Mouse (Mus musculus): ENCODE results near the gene Kcnj15. TPM values are rescaled to one million over a fixed set of nuclear protein-coding genes. Genes with fewer than 3 reads are reported as not detected.

Kcnj15 gene
- total RNA-seq, 1 experiment, result 0.04 TPM

- Histone ChIP-seq H3K27ac (ENCODE audit: insufficient read depth, low read depth, low read length, poor library complexity, severe bottlenecking) (no peak overlapping the region), H3K4me1 (ENCODE audit: control insufficient read depth in 2 of 2, insufficient read depth in 2 of 2, low read length in 2 of 2, poor library complexity in 1 of 2) (no peaks in the 10 kb centered on the region), H3K9me3 (ENCODE audit: control insufficient read depth, insufficient read depth, low read depth, low read length) (no peaks in the 10 kb centered on the region), H3K36me3 (ENCODE audit: control insufficient read depth, insufficient read depth, low read length, poor library complexity, severe bottlenecking) (no peaks in the 10 kb centered on the region), H3K9ac (ENCODE audit: insufficient read depth, low read depth, low read length, poor library complexity, severe bottlenecking) (no peak overlapping the region), H3K4me3 (ENCODE audit: insufficient read depth in 1 of 2, low read depth in 1 of 2, low read length in 2 of 2, poor library complexity in 1 of 2, severe bottlenecking in 1 of 2) (no peak overlapping the region)
- in situ Hi-C loops (cut with MboI; ENCODE audit: low sequenced_read_pairs in 2 of 2, unreplicated experiment in 2 of 2), result loop anchor here in 1 of 2 experiments (25.0 kb wide), 1 partner anchor 530 kb away; no protein-coding TSS in a partner anchor
- DNase-seq (ENCODE audit: low read depth, low spot score), result no peak
- TF ChIP-seq ZC3H11A (IDR thresholded peaks at IDR 0.05; ENCODE audit: borderline replicate concordance, low read depth, low read length) (no peak), ZNF384 (IDR thresholded peaks at IDR 0.05; ENCODE audit: low read depth, low read length) (no peak), CHD2 (IDR thresholded peaks at IDR 0.05; ENCODE audit: low read depth, low read length) (no peak), MAFK (IDR thresholded peaks at IDR 0.05; ENCODE audit: insufficient read depth, low read depth, low read length) (no peak), HCFC1 (IDR thresholded peaks at IDR 0.05; ENCODE audit: borderline replicate concordance, insufficient read depth, low read length) (no peak)
Measured at GRCm38 (mm10) chr16:95342030-95342429, 84.7 kb downstream of the Kcnj15 start.

DNA sequence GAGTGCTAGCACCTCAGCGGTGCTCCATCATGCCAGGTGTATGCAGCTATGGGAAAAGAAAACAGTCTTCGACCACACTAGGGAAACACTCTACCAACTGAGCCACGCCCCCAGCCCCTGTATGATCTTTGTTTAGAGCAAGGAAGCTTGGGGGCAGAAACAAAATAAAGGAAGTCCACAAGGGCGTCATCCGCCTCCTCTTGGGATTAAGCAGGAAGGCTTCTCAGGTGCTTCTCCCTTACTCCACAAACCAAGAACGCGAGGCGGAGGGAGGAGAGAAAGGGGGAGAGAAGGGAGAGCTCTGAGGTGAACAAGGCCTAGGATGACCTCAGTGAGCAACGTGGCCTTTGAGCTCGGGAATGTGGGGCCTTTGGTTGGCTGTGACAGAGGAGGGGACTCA, 87.6 kb downstream of the Kcnj15 start:
- TF ChIP-seq ZNF384 (IDR thresholded peaks at IDR 0.05; ENCODE audit: low read depth, low read length), result no peak
- no peak for TF ChIP-seq ZC3H11A (IDR thresholded peaks at IDR 0.05; ENCODE audit: borderline replicate concordance, low read depth, low read length)
- no peak for TF ChIP-seq HCFC1 (IDR thresholded peaks at IDR 0.05; ENCODE audit: borderline replicate concordance, insufficient read depth, low read length)
- no peak for TF ChIP-seq CHD2 (IDR thresholded peaks at IDR 0.05; ENCODE audit: low read depth, low read length)
- no peak for TF ChIP-seq MAFK (IDR thresholded peaks at IDR 0.05; ENCODE audit: insufficient read depth, low read depth, low read length)
- Histone ChIP-seq H3K36me3 (ENCODE audit: control insufficient read depth, insufficient read depth, low read length, poor library complexity, severe bottlenecking) (no peaks in the 10 kb centered on the region), H3K4me3 (ENCODE audit: insufficient read depth in 1 of 2, low read depth in 1 of 2, low read length in 2 of 2, poor library complexity in 1 of 2, severe bottlenecking in 1 of 2) (no peak overlapping the region), H3K4me1 (ENCODE audit: control insufficient read depth in 2 of 2, insufficient read depth in 2 of 2, low read length in 2 of 2, poor library complexity in 1 of 2) (no peaks in the 10 kb centered on the region), H3K9me3 (ENCODE audit: control insufficient read depth, insufficient read depth, low read depth, low read length) (no peaks in the 10 kb centered on the region), H3K27ac (ENCODE audit: insufficient read depth, low read depth, low read length, poor library complexity, severe bottlenecking) (no peak overlapping the region), H3K9ac (ENCODE audit: insufficient read depth, low read depth, low read length, poor library complexity, severe bottlenecking) (no peak overlapping the region)
- DNase-seq (ENCODE audit: low read depth, low spot score), result no peak
- in situ Hi-C loops (cut with MboI; ENCODE audit: low sequenced_read_pairs in 2 of 2, unreplicated experiment in 2 of 2), result loop anchor here in 1 of 2 experiments (25.0 kb wide), 1 partner anchor 533 kb away; no protein-coding TSS in a partner anchor

GRCm38 (mm10) chr16:95345882-95346281, 88.5 kb downstream of the Kcnj15 start:
- DNase-seq (ENCODE audit: low read depth, low spot score), result peak; percentile 44
- Histone ChIP-seq H3K9ac (ENCODE audit: insufficient read depth, low read depth, low read length, poor library complexity, severe bottlenecking) (no peak overlapping the region), H3K9me3 (ENCODE audit: control insufficient read depth, insufficient read depth, low read depth, low read length) (no peaks in the 10 kb centered on the region), H3K4me3 (ENCODE audit: insufficient read depth in 1 of 2, low read depth in 1 of 2, low read length in 2 of 2, poor library complexity in 1 of 2, severe bottlenecking in 1 of 2) (no peak overlapping the region), H3K4me1 (ENCODE audit: control insufficient read depth in 2 of 2, insufficient read depth in 2 of 2, low read length in 2 of 2, poor library complexity in 1 of 2) (no peaks in the 10 kb centered on the region), H3K27ac (ENCODE audit: insufficient read depth, low read depth, low read length, poor library complexity, severe bottlenecking) (no peak overlapping the region), H3K36me3 (ENCODE audit: control insufficient read depth, insufficient read depth, low read length, poor library complexity, severe bottlenecking) (no peaks in the 10 kb centered on the region)
- TF ChIP-seq ZC3H11A (IDR thresholded peaks at IDR 0.05; ENCODE audit: borderline replicate concordance, low read depth, low read length) (no peak), CHD2 (IDR thresholded peaks at IDR 0.05; ENCODE audit: low read depth, low read length) (no peak), HCFC1 (IDR thresholded peaks at IDR 0.05; ENCODE audit: borderline replicate concordance, insufficient read depth, low read length) (no peak), MAFK (IDR thresholded peaks at IDR 0.05; ENCODE audit: insufficient read depth, low read depth, low read length) (no peak), ZNF384 (IDR thresholded peaks at IDR 0.05; ENCODE audit: low read depth, low read length) (no peak)
- in situ Hi-C loops (cut with MboI; ENCODE audit: low sequenced_read_pairs in 2 of 2, unreplicated experiment in 2 of 2), result loop anchor here in 1 of 2 experiments (25.0 kb wide), 1 partner anchor 534 kb away; no protein-coding TSS in a partner anchor

GRCm38 (mm10) chr16:95347202-95347601, 89.8 kb downstream of the Kcnj15 start:
- in situ Hi-C loops (cut with MboI; ENCODE audit: low sequenced_read_pairs in 2 of 2, unreplicated experiment in 2 of 2), result loop anchor here in 1 of 2 experiments (25.0 kb wide), 1 partner anchor 535 kb away; no protein-coding TSS in a partner anchor
- Histone ChIP-seq H3K27ac (ENCODE audit: insufficient read depth, low read depth, low read length, poor library complexity, severe bottlenecking) (no peak overlapping the region), H3K9me3 (ENCODE audit: control insufficient read depth, insufficient read depth, low read depth, low read length) (no peaks in the 10 kb centered on the region), H3K36me3 (ENCODE audit: control insufficient read depth, insufficient read depth, low read length, poor library complexity, severe bottlenecking) (no peaks in the 10 kb centered on the region), H3K9ac (ENCODE audit: insufficient read depth, low read depth, low read length, poor library complexity, severe bottlenecking) (no peak overlapping the region), H3K4me1 (ENCODE audit: control insufficient read depth in 2 of 2, insufficient read depth in 2 of 2, low read length in 2 of 2, poor library complexity in 1 of 2) (no peaks in the 10 kb centered on the region), H3K4me3 (ENCODE audit: insufficient read depth in 1 of 2, low read depth in 1 of 2, low read length in 2 of 2, poor library complexity in 1 of 2, severe bottlenecking in 1 of 2) (no peak overlapping the region)
- no peak for DNase-seq (ENCODE audit: low read depth, low spot score)
- no peak for TF ChIP-seq HCFC1 (IDR thresholded peaks at IDR 0.05; ENCODE audit: borderline replicate concordance, insufficient read depth, low read length)
- no peak for TF ChIP-seq ZNF384 (IDR thresholded peaks at IDR 0.05; ENCODE audit: low read depth, low read length)
- TF ChIP-seq ZC3H11A (IDR thresholded peaks at IDR 0.05; ENCODE audit: borderline replicate concordance, low read depth, low read length), result no peak
- TF ChIP-seq MAFK (IDR thresholded peaks at IDR 0.05; ENCODE audit: insufficient read depth, low read depth, low read length), result no peak
- no peak for TF ChIP-seq CHD2 (IDR thresholded peaks at IDR 0.05; ENCODE audit: low read depth, low read length)
